Mouse (Mus musculus) layer of hippocampus, adult 18-20 months (tissue): ENCODE data around the gene Rps6kc1. TPM values are rescaled to one million over a fixed set of nuclear protein-coding genes. Genes with fewer than 3 reads are reported as not detected.

Source experiments
- DNase-seq, 2 experiments: peaks; one replicate each; pipeline ENCODE4 v3.0.0; 2022; ENCODE audit warnings: low spot score in 2 of 2
- total RNA-seq, 2 experiments: library from RNA; stranded (reverse); gene quantifications; 2 replicates each; pipeline ENCODE4 v1.2.3; 2021

The Rps6kc1 gene
- total RNA-seq, 2 experiments from 2014 or later = 90.7 to 94.1 TPM

DNA sequence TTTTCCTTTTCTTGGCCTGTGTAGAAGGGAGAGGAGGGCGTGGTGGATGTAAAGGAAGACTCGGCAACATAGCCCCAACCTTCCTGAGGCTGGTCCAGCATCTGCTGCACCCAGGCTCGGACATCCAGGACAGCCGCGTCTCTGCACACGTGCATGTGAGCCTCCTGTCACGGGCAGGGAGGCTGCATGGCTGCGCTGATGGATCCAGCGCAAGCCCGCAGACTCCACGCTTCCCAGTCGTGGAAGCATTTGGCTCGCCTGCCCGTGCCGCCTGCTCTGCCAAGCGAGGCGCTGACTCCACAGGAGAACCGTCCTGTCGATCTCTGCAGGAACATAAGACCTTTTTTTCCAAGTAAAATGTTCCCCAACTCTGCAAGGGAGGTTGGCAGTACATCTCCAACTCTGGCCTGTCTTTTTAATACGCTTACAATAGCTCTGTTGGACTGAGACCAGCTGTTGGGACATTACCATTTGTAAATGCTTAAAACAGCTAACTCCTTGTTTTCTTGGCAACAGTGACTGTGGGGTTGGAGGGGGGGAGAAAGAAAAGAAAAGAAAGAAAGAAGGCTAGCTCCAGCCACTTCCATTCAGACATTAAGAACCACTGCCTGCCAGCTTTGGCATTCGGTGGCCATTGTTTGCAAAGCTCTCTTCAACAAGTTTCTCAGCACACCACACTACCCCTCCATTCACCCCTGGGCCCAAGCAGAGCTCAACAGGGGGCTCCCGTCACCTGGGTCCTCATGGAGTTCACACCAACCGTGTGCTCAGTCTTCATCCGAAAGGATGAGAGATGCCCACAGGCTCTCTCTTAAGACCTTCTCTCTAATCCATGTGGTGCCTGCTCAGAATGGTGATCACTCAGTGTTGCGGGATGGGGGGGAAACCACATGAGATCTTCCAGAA is 229.3 kb downstream of the Rps6kc1 start:
- DNase-seq = peak; percentile 59 to 76

- DNase-seq = no peak
These were observed 236.1 kb downstream of the Rps6kc1 start for GRCm38 (mm10) chr1:190675455-190675854.

- DNase-seq = no peak
These were observed 242.5 kb downstream of the Rps6kc1 start for GRCm38 (mm10) chr1:190669099-190669498.

GRCm38 (mm10) chr1:190667821-190668220 is 243.7 kb downstream of the Rps6kc1 start:
- DNase-seq = no peak

DNA sequence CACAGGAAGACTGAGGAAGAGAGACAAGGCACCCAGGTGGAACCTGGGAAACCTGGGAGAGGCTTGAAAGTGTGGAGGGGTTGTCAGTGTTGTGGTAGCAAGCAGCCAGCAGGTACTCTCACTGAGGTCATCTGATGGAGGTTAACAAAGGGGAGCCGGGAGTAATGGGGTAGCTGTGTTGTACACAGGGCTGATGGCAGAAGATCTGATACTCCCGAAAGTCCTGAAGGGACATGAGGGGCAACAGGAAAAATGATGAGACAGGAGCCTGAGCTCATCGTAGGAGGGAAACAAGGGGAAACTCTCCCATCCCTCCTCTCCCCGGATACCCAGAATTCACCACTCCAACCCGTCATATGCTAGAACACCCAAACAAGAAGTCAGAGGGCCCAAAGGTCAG is 244.2 kb downstream of the Rps6kc1 start:
- DNase-seq = no peak

GRCm38 (mm10) chr1:190665490-190665875 is 246.1 kb downstream of the Rps6kc1 start:
- no peak for DNase-seq

GRCm38 (mm10) chr1:190664767-190665489 is 246.6 kb downstream of the Rps6kc1 start:
- no peak for DNase-seq

DNA sequence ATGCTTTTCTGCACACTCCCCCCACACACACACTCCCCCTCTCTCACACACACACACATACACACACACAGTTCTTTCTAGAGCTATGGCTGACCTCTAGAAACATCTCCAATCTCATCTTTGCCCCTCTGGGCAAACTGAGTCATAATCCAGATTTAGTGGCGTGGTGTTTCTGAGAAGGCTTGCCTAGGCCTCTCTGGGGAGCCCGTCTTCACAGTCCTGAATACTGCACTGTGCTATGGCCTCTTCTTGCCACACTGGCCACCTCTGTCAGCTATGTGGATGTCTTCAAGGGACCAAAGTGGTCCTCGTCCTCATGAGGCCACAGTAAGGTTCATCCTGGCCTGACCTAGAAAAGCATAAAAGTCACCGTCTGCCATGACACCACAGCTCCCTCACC is 247.6 kb downstream of the Rps6kc1 start:
- DNase-seq = no peak

GRCm38 (mm10) chr1:190662736-190663135 is 248.8 kb downstream of the Rps6kc1 start:
- no peak for DNase-seq

DNA sequence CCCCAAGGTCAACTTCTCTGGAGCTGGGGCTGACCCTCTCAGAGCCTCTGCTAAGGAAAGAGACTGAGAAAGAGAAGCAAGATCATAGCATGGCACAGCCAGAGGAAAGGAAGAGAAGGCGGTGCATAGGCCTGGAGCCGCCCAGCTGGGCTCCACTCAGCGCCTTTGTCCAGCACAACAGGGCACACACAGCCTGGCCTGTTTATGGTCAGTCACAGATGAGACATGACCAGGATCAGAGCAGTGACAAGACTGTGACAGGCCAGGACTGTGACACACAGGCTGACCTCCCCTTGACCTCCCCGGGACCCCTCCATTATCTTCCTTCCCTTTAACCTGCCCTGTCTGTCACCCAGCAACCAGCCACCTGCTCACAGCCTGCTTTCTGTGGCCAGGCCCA is 249.8 kb downstream of the Rps6kc1 start:
- no peak for DNase-seq

DNA sequence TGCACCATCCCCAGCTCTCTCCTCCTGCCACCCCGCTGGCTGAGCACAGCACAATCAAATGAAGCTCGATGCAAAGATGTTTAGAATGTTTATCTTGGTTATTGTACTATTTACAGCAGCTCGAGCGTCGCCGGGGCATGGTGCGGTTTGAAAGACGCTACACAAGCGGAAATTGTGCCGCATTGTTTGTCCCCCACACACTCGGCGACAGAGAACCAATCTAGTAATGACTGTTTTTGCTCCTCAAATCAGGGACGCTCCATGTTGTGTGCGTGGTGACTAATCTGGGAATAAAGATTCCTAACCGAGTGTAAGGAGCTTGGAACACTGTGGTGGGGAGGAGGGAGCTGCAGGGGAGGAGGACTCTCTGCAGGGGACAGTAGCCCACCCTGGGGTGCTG is 250.3 kb downstream of the Rps6kc1 start:
- no peak for DNase-seq

DNA sequence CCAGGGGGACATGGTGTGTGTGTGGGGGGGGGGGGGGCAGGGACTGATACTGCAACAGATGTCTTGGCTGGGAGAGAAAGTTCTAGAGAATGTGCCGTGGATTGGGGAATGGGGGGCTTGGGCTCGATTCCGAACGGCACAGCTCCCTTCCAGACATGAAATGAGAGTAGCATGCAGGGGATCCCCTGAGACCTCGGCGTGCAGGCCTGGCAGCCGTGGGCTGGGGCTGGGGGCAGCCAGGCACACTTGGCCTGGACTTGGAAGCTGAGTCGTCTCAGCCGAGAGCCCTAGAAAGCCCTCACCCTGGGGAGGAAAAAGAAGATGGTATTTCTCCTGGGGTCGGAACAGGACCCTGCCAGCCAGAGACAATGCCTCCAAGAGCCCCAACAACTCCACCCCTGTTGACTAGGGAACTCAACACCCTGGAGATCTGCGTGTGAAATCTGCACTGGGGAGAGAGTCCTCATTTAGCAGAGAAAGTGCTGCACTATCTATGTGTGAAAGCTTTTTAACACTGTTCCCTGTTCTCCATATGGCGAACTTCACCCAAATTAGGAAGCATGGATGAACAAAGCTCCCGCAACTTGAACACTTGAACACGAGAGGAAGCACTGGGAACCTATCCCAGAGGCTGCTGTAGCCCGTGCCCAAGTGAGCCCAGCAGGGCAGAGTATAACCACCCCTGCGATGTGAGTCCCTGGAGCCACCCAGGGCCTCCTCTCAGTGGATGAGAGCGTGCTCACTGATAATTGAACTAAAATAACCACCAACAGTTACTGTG is 251.7 kb downstream of the Rps6kc1 start:
- peak; percentile 34 to 77 for DNase-seq

DNA sequence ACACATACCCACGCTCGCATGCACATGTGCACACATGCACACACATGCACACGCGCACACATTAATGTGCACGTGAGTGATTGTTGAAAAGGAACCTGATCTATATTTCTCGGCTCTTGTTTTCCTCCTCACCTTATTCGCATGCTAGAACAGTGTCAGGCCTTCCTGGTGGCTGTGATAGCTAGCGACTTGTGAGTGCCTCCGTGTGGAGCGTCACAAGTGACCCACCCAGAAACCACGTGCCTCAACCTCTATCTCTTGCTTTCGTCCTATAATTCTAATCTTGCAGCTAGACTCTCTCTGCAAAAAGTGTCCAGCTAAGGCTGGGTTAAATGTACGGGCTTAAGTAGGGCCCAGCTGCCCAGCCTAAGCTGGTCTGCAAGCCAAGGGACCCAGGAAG is 253.3 kb downstream of the Rps6kc1 start:
- DNase-seq = no peak

GRCm38 (mm10) chr1:190656089-190656488 is 255.5 kb downstream of the Rps6kc1 start:
- DNase-seq = no peak

GRCm38 (mm10) chr1:190655651-190656050 is 255.9 kb downstream of the Rps6kc1 start:
- no peak for DNase-seq

GRCm38 (mm10) chr1:190655081-190655480 is 256.5 kb downstream of the Rps6kc1 start:
- no peak for DNase-seq

DNA sequence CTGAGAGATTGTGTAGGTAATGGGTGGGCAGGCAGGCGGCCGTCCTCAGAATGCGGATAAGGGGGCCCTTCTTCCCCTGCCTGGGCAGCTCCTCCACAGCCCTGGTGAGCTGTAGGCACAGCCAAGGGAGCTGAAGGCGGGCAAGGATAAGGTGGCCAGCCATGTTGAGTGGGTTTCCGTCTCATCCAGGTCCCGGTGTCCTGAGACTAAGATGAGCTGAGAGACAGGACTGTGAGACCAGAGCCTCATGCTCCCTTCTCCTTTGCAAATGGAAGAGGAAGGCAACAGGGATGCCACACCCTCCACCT is 256.9 kb downstream of the Rps6kc1 start:
- DNase-seq = no peak

GRCm38 (mm10) chr1:190653989-190654693 is 257.4 kb downstream of the Rps6kc1 start:
- no peak for DNase-seq

DNA sequence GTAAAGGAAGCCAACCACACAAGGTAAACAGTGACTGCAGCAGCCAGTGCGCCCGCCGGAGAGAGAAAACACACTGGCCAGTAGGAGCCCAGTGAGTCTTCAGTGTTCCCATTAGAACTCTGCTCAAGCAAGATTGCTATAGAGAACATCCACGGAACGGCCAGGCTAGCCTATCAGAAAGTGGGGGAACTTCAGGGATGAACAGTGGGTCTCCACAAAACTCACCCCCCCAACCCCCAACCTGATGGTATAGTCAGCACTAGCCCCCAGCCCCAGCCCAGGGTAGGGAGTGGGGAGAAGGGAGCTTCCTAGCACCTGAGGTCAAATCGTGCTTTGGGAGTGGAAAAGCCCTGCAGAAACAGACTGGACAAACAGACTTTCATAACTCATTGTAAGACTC is 258.5 kb downstream of the Rps6kc1 start:
- DNase-seq = no peak
